Mouse (Mus musculus): ENCODE data around the gene Zar1l. TPM values are rescaled to one million over a fixed set of nuclear protein-coding genes. Genes with fewer than 3 reads are reported as not detected.
"Not testable (repeated sequence)": the region's sequence is repeated elsewhere in the genome, so short reads cannot be mapped to it uniquely, and the experiment has no call there.

Zar1l gene
- total RNA-seq, 2 experiments from 2014 or later = not detected

DNA sequence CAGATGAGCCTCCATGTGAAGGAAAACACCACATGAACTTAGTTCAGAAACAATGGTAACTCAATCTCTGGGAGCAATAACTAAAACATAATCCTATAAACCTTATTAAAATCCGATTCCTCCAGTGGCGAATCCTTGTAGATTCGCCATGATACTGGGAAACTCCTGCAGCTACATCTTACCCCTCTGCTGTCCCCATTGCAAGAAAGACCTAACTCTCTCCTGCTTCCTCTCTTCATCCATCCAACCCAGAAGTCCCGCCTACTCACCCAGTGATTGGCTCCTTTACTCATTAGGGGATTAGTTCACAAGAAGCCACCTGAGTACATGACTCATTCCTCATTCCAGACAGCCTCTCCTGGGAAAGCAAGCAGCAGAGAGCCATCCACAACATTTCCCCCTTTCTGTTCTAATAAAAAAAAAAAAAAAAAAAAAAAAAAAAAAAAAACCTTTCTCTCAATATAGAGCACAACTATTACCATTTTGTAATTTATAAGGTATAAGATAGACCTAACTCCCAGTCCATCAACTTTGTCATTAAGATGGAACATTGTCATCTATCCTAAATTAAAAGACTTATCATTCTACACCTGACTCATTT is 26.3 kb downstream of the Zar1l start:
- ATAC-seq (replicated peaks; ENCODE audit: low FRiP score, low TSS enrichment, poor library complexity, severe bottlenecking) = not testable (repeated sequence)

DNA sequence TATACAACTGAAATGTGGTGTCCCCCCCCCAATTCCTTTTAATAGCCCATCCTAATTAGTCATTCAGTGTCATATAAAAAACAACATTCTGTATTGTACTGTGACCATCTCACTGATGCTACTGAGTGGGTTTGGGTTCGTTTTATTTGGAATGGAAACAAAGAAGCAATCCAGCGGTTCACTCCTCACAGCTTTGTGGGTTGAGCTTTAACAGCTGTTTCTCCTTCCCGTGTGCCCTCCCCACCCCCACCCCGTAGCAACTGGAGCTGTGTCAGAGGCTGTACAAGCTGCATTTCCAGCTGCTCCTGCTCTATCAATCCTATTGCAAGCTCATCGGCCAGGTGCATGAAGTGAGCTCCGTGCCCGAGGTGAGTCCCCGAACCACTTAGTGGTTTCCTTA is 27.1 kb downstream of the Zar1l start:
- no peak for ATAC-seq (replicated peaks; ENCODE audit: low FRiP score, low TSS enrichment, poor library complexity, severe bottlenecking)

DNA sequence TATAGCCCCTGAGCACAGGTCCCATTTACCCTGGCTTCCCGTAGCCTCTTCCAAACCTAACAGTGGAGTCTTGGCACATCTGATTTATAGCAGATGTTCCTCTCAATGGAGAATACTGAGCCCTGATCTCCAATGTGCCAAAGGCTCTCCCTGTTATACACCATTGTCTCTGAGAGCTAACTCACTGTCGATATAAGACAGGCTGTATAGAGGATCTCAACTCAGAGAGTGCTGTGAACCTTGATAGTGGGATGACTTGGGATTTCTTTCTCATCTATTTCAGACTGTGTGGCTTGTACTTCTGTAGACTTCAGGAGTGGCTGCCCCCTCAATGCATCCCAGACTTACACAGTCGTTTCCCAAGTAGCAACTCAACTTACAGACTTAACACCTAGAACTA is 27.7 kb downstream of the Zar1l start:
- no peak for ATAC-seq (replicated peaks; ENCODE audit: low FRiP score, low TSS enrichment, poor library complexity, severe bottlenecking)

DNA sequence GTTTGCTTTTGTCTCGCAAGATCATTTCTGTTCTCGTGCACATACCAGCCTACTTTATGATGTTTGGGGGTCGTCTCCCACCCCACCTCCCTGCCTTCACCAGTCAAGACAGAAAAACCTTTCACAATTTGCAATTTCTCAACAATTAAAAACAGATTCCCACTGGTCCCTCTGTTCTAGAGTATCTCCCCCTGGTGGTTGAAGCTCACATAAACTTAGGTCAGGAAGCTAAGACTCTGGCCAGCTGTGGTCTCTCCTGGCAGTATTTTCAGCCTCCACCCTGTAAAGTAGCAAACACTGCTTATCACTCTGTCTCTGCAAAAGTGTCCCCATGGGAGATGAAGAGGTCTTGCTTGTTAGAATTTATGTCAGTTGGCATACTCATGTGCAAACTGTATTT is 32.8 kb downstream of the Zar1l start:
- peak; percentile 93 for ATAC-seq (replicated peaks; ENCODE audit: low FRiP score, low TSS enrichment, poor library complexity, severe bottlenecking)

DNA sequence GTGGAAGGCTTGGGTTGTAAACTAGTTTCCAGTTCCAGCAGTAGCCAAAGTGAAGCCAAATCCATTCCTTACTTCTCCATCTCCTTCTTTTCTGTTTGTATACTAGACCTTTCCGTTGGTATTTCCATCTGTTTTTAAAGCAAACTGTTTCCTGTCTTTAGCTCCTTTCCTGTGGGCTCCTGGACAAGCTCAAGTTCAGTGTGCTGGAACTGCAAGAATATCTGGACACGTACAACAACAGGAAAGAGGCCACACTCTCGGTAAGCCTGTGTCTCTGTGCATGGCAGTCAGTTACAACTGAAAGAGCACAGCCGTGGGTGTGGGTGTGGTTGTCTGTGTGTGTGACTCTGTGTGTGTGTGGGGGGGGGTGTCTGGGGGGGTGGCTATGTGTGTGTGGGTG is 39.4 kb downstream of the Zar1l start:
- 0 out of 2 replicates have a peak, but pooled peaks have one; percentile 22 for ATAC-seq (replicated peaks; ENCODE audit: low FRiP score, low TSS enrichment, poor library complexity, severe bottlenecking)

DNA sequence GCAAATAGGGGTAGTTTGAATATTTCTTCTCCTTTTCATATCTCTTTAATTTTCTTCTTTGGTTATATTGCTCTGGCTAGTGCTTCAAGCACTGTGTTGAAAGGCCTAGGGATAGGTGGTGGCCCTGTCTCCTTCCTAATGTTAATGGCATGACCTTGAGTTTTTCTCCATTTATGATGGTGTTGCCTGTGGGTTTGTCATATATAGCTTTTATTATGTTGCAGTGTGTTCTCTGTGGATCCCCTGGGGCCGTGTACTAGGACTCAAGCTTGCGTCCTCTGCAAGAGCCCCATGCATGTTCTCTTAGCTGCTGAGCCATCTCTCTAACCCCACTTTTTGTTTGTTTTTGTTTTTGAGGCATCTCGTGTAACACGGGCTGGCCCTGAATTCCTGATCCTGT is 40.6 kb downstream of the Zar1l start:
- no peak for ATAC-seq (replicated peaks; ENCODE audit: low FRiP score, low TSS enrichment, poor library complexity, severe bottlenecking)

DNA sequence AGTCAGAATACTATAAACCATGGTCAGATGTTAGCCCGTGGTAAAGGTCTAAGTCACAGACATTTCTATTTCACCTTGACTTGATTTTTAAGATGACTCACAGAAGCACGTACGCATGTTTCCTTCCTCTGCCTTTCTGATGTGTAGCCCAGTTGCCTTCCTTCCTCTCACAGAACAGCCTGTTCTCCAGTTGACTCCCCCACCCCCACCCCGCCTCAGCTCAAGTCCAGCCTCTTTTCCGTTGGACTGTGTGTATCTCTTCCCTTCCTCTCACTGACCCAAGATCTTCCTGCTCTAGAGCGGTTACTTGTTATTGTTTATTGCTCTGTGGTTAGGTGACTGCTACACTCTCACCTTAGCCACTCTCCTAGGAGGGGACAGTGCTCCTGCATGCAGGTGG is 49.5 kb downstream of the Zar1l start:
- ATAC-seq (replicated peaks; ENCODE audit: low FRiP score, low TSS enrichment, poor library complexity, severe bottlenecking) = peak; percentile 35

DNA sequence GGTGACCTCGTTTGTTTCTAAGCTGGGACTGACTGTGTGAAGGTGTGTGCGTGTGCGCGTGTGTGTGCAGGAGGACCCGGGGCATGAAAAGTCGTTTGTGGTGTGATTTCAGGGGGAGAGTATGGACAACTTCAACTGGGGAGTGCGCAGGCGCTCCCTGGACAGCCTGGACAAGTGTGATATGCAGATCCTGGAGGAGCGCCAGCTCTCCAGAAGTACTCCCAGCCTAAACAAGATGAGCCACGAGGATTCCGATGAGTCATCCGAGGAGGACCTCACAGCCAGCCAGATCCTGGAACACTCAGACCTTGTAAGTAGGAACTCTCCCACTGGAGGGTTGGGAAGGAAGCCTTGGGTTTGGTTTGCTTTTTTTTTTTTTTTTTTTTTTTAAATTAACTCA is 51.8 kb downstream of the Zar1l start:
- peak; percentile 79 for ATAC-seq (replicated peaks; ENCODE audit: low FRiP score, low TSS enrichment, poor library complexity, severe bottlenecking)

DNA sequence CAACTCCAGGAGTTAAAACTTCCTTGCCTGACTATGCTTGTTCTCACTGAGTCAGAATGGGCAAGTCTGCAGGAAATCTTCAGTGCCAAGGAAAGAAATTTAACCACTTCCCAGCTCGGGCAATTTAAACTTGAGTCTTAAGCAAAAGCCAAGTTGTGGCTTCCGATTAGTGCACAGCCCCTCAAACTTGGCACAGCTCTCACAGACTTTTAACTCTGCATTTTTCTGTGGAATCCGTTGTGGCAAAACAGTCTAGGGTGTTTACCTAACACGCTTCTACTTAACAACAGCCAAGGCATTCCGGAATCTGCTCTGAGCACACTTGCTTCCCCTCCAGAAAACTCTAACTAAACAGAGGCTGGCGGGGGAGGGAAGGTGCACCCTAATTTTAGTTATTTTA is 52.7 kb downstream of the Zar1l start:
- ATAC-seq (replicated peaks; ENCODE audit: low FRiP score, low TSS enrichment, poor library complexity, severe bottlenecking) = peak; percentile 10; the same call in 1 of the 2 replicates

DNA sequence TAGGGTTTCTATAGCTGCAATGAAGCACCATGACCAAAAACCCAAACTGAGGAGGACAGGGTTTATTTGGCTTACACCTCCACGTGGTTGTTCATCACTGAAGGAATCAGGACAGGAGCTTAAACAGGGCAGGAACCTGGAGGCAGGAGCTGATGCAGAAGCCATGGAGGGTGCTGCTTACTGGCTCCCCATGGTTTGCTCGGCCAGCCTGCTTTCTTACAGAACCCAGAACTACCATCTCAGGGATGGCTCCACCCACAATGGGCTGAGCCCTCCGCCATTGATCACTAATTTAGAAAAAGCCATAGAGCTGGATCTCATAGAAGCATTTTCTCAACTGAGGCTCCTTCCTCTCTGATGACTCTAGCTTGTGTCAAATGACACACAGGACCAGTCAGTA is 53.2 kb downstream of the Zar1l start:
- ATAC-seq (replicated peaks; ENCODE audit: low FRiP score, low TSS enrichment, poor library complexity, severe bottlenecking) = no peak

DNA sequence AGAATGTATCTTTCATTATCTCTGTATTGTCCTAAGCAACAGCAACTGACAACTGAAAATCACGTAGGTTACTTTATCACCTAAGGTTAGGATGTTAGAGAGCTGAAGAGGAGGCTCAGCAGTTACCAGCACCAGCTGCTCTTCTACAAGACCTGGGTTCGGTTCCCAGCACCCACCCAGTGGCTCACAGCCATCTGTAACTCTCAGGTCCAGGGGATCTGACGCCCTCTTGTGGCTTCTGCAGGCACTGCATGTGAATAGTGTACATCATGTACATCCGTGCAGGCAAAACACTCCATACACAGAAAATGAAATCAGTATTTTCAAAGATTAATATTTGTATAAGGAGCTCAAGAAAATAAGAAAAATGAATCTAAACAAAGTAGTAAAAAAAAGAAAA is 58.2 kb downstream of the Zar1l start:
- no peak for ATAC-seq (replicated peaks; ENCODE audit: low FRiP score, low TSS enrichment, poor library complexity, severe bottlenecking)

DNA sequence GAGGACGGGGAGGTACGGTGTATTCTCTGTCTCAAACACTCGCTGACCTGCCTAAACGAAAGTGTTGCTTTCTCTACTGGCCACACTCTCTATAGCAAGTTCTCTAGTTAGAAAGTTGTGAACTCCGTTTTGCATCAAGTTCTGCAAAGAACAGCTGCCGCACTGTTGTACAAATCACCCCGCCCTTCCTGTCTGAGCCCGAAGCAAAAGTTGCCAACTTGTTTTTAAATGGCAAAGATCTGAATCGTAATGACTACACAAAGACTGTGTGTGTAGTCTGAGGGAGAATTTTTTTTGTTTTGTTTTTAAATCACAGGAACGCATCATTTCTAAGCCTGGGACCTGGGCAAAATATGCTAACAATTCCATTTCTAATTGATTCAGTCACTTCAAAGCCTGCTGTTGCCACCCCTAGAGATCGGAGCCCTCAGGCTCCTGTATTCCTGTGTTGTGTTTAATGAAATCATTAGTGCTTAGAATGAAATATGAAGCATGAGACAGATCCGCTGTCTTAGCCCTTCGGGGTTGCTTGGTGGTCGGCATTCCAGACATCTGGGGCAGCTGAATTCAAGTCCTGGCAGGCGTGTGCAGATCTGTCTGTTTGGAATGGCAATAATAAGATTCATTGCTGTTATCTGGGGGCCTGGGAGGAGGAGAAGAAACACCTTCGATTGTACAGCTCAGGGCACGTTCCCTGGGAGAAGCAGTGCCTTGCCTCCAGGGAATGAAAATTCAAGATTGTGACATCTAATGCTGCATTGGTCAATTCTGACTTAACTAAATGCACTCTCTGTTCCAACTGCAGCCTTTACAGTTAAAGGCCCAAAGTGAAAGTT is 59.8 kb downstream of the Zar1l start:
- 0 out of 2 replicates have a peak, but pooled peaks have one; percentile 20 for ATAC-seq (replicated peaks; ENCODE audit: low FRiP score, low TSS enrichment, poor library complexity, severe bottlenecking)

DNA sequence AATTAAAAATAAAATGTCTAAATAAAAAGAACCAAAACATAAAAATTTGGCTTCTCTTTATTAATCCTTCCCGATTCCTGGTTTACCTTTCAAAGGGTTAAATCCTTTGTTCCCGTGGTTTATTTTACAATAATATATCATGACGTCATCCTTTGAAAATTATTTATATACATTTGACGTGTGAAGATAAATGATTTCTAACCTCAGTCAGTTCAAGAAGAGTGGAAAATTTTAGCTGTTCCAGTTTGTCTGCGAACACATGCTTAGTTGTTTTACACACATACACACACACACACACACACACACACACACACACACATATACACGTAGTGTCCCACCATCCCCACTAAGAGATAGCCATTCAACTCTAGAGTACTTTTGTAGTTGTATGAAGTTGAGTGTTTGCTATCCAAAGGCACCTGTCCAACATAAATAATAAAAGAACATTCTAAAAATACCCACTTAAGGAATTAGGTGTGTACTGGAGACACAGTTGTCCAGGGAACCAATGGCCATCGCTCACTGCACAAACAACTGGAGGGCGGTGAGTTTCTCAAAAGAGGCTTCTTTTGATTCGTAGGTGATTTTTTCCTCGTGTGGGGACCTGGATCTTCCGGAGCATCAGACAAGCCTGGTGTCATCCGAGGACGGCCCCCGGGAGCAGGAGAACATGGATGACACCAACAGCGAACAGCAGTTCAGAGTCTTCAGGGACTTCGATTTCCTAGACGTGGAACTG is 60.6 kb downstream of the Zar1l start:
- no peak for ATAC-seq (replicated peaks; ENCODE audit: low FRiP score, low TSS enrichment, poor library complexity, severe bottlenecking)

Other genes starting within 250 kb of the Zar1l start
- gene Brca2, start 4.5 kb upstream of the Zar1l start, total RNA-seq (2014; fragmentation: Nextera tagmentation) = 55.6 and 86.4 TPM in 2 replicates
- 28.6 and 62.9 TPM in 2 replicates for gene Brca2, start 4.5 kb upstream of the Zar1l start, total RNA-seq (2017)
- 24.2 and 28.8 TPM in 2 replicates for gene N4bp2l1, start 79.0 kb upstream of the Zar1l start, total RNA-seq (2014; fragmentation: Nextera tagmentation)
- 16.4 and 23.7 TPM in 2 replicates for gene N4bp2l1, start 79.0 kb upstream of the Zar1l start, total RNA-seq (2017)
- 63.6 and 87.5 TPM in 2 replicates for gene N4bp2l2, start 148.0 kb upstream of the Zar1l start, total RNA-seq (2014; fragmentation: Nextera tagmentation)
- 108 and 134 TPM in 2 replicates for gene N4bp2l2, start 148.0 kb upstream of the Zar1l start, total RNA-seq (2017)
- 57.2 and 57.4 TPM in 2 replicates for gene Pds5b, start 155.6 kb upstream of the Zar1l start, total RNA-seq (2014; fragmentation: Nextera tagmentation)
- 30.0 and 36.7 TPM in 2 replicates for gene Pds5b, start 155.6 kb upstream of the Zar1l start, total RNA-seq (2017)